Mouse (Mus musculus) kidney, adult 2 months (tissue): Measurements from ENCODE around the gene Anapc7.

Experiments used
- CTCF ChIP-seq: fragments of 200-500 bp; conservative IDR thresholded peaks from 2 replicates; pipeline ENCODE4 v1.5.1; 2011; ENCODE audit warnings: low read depth, mild to moderate bottlenecking, control low read depth, low read length, moderate library complexity, mixed read lengths; ENCODE audit not compliant: insufficient read depth, insufficient read length
- POLR2A ChIP-seq: fragments of 200-500 bp; IDR thresholded peaks from one replicate; pipeline ENCODE4 v1.6.1; 2011; ENCODE audit warnings: low read depth, low read length, control low read depth

DNA sequence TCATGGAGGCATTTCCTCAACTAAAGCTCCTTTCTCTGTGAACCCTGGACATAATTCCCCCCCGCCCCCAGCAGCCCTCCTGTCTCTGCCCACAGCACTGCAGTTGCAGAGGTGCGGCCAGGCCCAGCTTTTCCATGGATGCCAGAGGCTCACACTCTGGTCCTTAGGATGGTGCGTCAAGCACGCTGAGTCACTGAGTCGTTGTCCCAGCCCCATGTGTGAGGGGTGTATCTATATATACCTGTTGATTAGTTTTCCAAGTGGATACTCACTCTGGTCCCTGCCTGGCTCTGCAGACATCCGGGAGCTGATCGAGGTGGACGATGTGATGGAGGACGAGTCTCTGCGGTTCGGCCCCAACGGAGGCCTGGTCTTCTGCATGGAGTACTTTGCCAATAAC, 43.3 kb upstream of the Anapc7 start:
- no peak for TF ChIP-seq POLR2A
- TF ChIP-seq CTCF: no peak
